Mouse (Mus musculus) cortical plate, adult 2 months (tissue): ENCODE measurements around the gene Ahsg.

Experiments used
- CTCF ChIP-seq: fragments of 200-500 bp; IDR thresholded peaks from 2 replicates; pipeline ENCODE4 v1.5.1; 2011; ENCODE audit warnings: mild to moderate bottlenecking, control low read depth, low read length; ENCODE audit not compliant: insufficient read depth; ENCODE audit errors: extremely low read depth
- POLR2A ChIP-seq: fragments of 200-500 bp; IDR thresholded peaks from 2 replicates; pipeline ENCODE4 v1.6.1; 2011; ENCODE audit warnings: mild to moderate bottlenecking, low read length, control low read depth; ENCODE audit not compliant: insufficient read depth; ENCODE audit errors: extremely low read depth

- TF ChIP-seq CTCF (peak; percentile 44; the same call in 1 of the 2 replicates), POLR2A (no peak)
These were observed 14.6 kb upstream of the Ahsg start for GRCm38 (mm10) chr16:22876218-22877043.
